Mouse (Mus musculus): ENCODE data around the gene B2m. TPM values are rescaled to one million over a fixed set of nuclear protein-coding genes. Genes with fewer than 3 reads are reported as not detected.

B2m gene
- total and polyA plus RNA-seq, 3 experiments, result 29.6 to 2,007 (median 996) TPM

GRCm38 (mm10) chr2:122171292-122171691, 23.8 kb downstream of the B2m start:
- Histone ChIP-seq H3K9me3 (replicated peaks) (no peaks in the 10 kb centered on the region), H3K4me1 (ENCODE audit: insufficient read depth, low read depth, low read length) (peaks cover 2% of the 10 kb centered on the region; the same call in 1 of the 2 replicates), H3K4me3 (ENCODE audit: low read depth, low read length) (no peak overlapping the region), H3K27me3 (ENCODE audit: insufficient read depth, low read length) (peaks cover 5% of the 10 kb centered on the region), H3K36me3 (replicated peaks) (no peaks in the 10 kb centered on the region)
- no peak for DNase-seq (ENCODE audit: low spot score)
- no peak for TF ChIP-seq POLR2AphosphoS5 (IDR thresholded peaks at IDR 0.05; ENCODE audit: insufficient replicate concordance, low read depth, low read length)
- TF ChIP-seq CTCF (IDR thresholded peaks at IDR 0.05; ENCODE audit: low read depth, low read length), result no peak
- TF ChIP-seq TAL1 (conservative IDR thresholded peaks at IDR 0.05; ENCODE audit: low read depth, low read length), result no peak
- no peak for TF ChIP-seq GATA2 (IDR thresholded peaks at IDR 0.05; ENCODE audit: borderline replicate concordance, low read depth, low read length)
- no peak for TF ChIP-seq GATA1 (IDR thresholded peaks at IDR 0.05; ENCODE audit: borderline replicate concordance, low read length)
- no peak for ATAC-seq (ENCODE audit: extremely low read depth, insufficient number of reproducible peaks, low FRiP score, poor library complexity, severe bottlenecking)

GRCm38 (mm10) chr2:122172188-122172587, 24.7 kb downstream of the B2m start:
- no peaks in the 10 kb centered on the region for H3K9me3 ChIP-seq (replicated peaks)
- peaks cover 4% of the 10 kb centered on the region; the same call in 1 of the 2 replicates for H3K27me3 ChIP-seq (ENCODE audit: insufficient read depth, low read length)
- ATAC-seq (ENCODE audit: extremely low read depth, insufficient number of reproducible peaks, low FRiP score, poor library complexity, severe bottlenecking) (no peak), DNase-seq (ENCODE audit: low spot score) (no peak)
- TF ChIP-seq TAL1 (conservative IDR thresholded peaks at IDR 0.05; ENCODE audit: low read depth, low read length) (no peak), CTCF (IDR thresholded peaks at IDR 0.05; ENCODE audit: low read depth, low read length) (no peak), GATA2 (IDR thresholded peaks at IDR 0.05; ENCODE audit: borderline replicate concordance, low read depth, low read length) (no peak), GATA1 (IDR thresholded peaks at IDR 0.05; ENCODE audit: borderline replicate concordance, low read length) (no peak), POLR2AphosphoS5 (IDR thresholded peaks at IDR 0.05; ENCODE audit: insufficient replicate concordance, low read depth, low read length) (no peak)
- peaks cover 2% of the 10 kb centered on the region; the same call in 1 of the 2 replicates for H3K4me1 ChIP-seq (ENCODE audit: insufficient read depth, low read depth, low read length)
- no peaks in the 10 kb centered on the region for H3K36me3 ChIP-seq (replicated peaks)
- no peak overlapping the region for H3K4me3 ChIP-seq (ENCODE audit: low read depth, low read length)

GRCm38 (mm10) chr2:122180051-122180822, 32.8 kb downstream of the B2m start:
- ATAC-seq (ENCODE audit: extremely low read depth, insufficient number of reproducible peaks, low FRiP score, poor library complexity, severe bottlenecking) (no peak), DNase-seq (ENCODE audit: low spot score) (no peak)
- TF ChIP-seq GATA1 (IDR thresholded peaks at IDR 0.05; ENCODE audit: borderline replicate concordance, low read length), result no peak
- no peak for TF ChIP-seq POLR2AphosphoS5 (IDR thresholded peaks at IDR 0.05; ENCODE audit: insufficient replicate concordance, low read depth, low read length)
- no peak for TF ChIP-seq GATA2 (IDR thresholded peaks at IDR 0.05; ENCODE audit: borderline replicate concordance, low read depth, low read length)
- no peak for TF ChIP-seq CTCF (IDR thresholded peaks at IDR 0.05; ENCODE audit: low read depth, low read length)
- TF ChIP-seq TAL1 (conservative IDR thresholded peaks at IDR 0.05; ENCODE audit: low read depth, low read length), result no peak
- no peak overlapping the region for H3K4me3 ChIP-seq (ENCODE audit: low read depth, low read length)
- H3K9me3 ChIP-seq (replicated peaks), result no peaks in the 10 kb centered on the region
- peaks cover 5% of the 10 kb centered on the region; the same call in 1 of the 2 replicates for H3K4me1 ChIP-seq (ENCODE audit: insufficient read depth, low read depth, low read length)
- H3K27me3 ChIP-seq (ENCODE audit: insufficient read depth, low read length), result 0 out of 2 replicates have a peak, but pooled peaks cover 2% of the 10 kb centered on the region
- H3K36me3 ChIP-seq (replicated peaks), result no peaks in the 10 kb centered on the region

- Histone ChIP-seq H3K4me1 (ENCODE audit: insufficient read depth, low read depth, low read length) (peaks cover 3% of the 10 kb centered on the region; the same call in 1 of the 2 replicates), H3K27me3 (ENCODE audit: insufficient read depth, low read length) (peaks cover 2% of the 10 kb centered on the region; the same call in 1 of the 2 replicates), H3K9me3 (replicated peaks) (no peaks in the 10 kb centered on the region), H3K4me3 (ENCODE audit: low read depth, low read length) (no peak overlapping the region), H3K36me3 (replicated peaks) (no peaks in the 10 kb centered on the region)
- DNase-seq (ENCODE audit: low spot score) (no peak), ATAC-seq (ENCODE audit: extremely low read depth, insufficient number of reproducible peaks, low FRiP score, poor library complexity, severe bottlenecking) (no peak)
- TF ChIP-seq GATA2 (IDR thresholded peaks at IDR 0.05; ENCODE audit: borderline replicate concordance, low read depth, low read length), result no peak
Observed at GRCm38 (mm10) chr2:122185086-122185485, 37.6 kb downstream of the B2m start.

GRCm38 (mm10) chr2:122186106-122186505, 38.6 kb downstream of the B2m start, which contains the start of the genes Patl2 and Terb2:
Gene Patl2, minus strand, starts transcription at chr2:122186189.
Gene Terb2, plus strand, starts transcription at chr2:122186272.
- DNase-seq (ENCODE audit: low spot score) (no peak), ATAC-seq (ENCODE audit: extremely low read depth, insufficient number of reproducible peaks, low FRiP score, poor library complexity, severe bottlenecking) (no peak)
- no peaks in the 10 kb centered on the region for H3K9me3 ChIP-seq (replicated peaks)
- H3K27me3 ChIP-seq (ENCODE audit: insufficient read depth, low read length), result peaks cover 2% of the 10 kb centered on the region; the same call in 1 of the 2 replicates
- H3K36me3 ChIP-seq (replicated peaks), result no peaks in the 10 kb centered on the region
- H3K4me3 ChIP-seq (ENCODE audit: low read depth, low read length), result no peak within 1 kb of the TSS
- peaks cover 2% of the 10 kb centered on the region; the same call in 1 of the 2 replicates for H3K4me1 ChIP-seq (ENCODE audit: insufficient read depth, low read depth, low read length)
- TF ChIP-seq POLR2AphosphoS5 (IDR thresholded peaks at IDR 0.05; ENCODE audit: insufficient replicate concordance, low read depth, low read length), result no peak
- TF ChIP-seq CTCF (IDR thresholded peaks at IDR 0.05; ENCODE audit: low read depth, low read length), result no peak
- no peak for TF ChIP-seq GATA2 (IDR thresholded peaks at IDR 0.05; ENCODE audit: borderline replicate concordance, low read depth, low read length)
- no peak for TF ChIP-seq GATA1 (IDR thresholded peaks at IDR 0.05; ENCODE audit: borderline replicate concordance, low read length)
- no peak for TF ChIP-seq TAL1 (conservative IDR thresholded peaks at IDR 0.05; ENCODE audit: low read depth, low read length)

- TF ChIP-seq POLR2AphosphoS5 (IDR thresholded peaks at IDR 0.05; ENCODE audit: insufficient replicate concordance, low read depth, low read length) (no peak), GATA2 (IDR thresholded peaks at IDR 0.05; ENCODE audit: borderline replicate concordance, low read depth, low read length) (no peak), TAL1 (conservative IDR thresholded peaks at IDR 0.05; ENCODE audit: low read depth, low read length) (no peak), CTCF (IDR thresholded peaks at IDR 0.05; ENCODE audit: low read depth, low read length) (no peak), GATA1 (IDR thresholded peaks at IDR 0.05; ENCODE audit: borderline replicate concordance, low read length) (no peak)
- ATAC-seq (ENCODE audit: extremely low read depth, insufficient number of reproducible peaks, low FRiP score, poor library complexity, severe bottlenecking) (no peak), DNase-seq (ENCODE audit: low spot score) (no peak)
- H3K4me1 ChIP-seq (ENCODE audit: insufficient read depth, low read depth, low read length), result peaks cover 4% of the 10 kb centered on the region
- no peak overlapping the region for H3K4me3 ChIP-seq (ENCODE audit: low read depth, low read length)
- no peaks in the 10 kb centered on the region for H3K9me3 ChIP-seq (replicated peaks)
- peaks cover 2% of the 10 kb centered on the region; the same call in 1 of the 2 replicates for H3K27me3 ChIP-seq (ENCODE audit: insufficient read depth, low read length)
- no peaks in the 10 kb centered on the region for H3K36me3 ChIP-seq (replicated peaks)
Observed at GRCm38 (mm10) chr2:122186751-122187150, 39.3 kb downstream of the B2m start.

Measured in G1E (cell line).